Mouse (Mus musculus): ENCODE measurements around the gene Ick. TPM values are rescaled to one million over a fixed set of nuclear protein-coding genes. Genes with fewer than 3 reads are reported as not detected.
"Not testable (repeated sequence)": the region's sequence is repeated elsewhere in the genome, so short reads cannot be mapped to it uniquely, and the experiment has no call there.

Ick gene
- polyA plus RNA-seq, 1 experiment from 2014 or later = 36.2 TPM

DNA sequence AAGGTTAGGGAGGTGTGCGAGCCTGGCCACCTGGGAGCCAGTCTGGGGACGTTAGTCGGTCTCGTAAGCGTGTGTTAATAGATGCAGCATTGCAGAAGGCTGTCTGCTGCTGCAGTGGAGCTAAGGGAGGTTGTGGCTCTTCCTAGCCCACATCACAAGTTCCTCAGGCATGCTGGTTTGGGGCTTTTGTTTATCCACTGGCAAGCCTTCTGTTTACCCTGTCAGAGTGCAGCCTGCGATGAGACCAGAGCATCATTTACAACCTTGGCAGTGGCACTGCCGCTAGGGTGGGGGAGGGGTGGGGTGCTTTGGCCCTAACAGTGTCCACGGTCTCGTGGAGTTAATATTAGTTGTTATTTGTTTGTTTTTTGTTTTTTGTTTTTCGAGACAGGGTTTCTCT lies 54.3 kb downstream of the Ick start:
- no peak overlapping the region for H3K27ac ChIP-seq (replicated peaks)
- H3K9ac ChIP-seq = no peak overlapping the region
- no peaks in the 10 kb centered on the region for H3K9me3 ChIP-seq
- no peaks in the 10 kb centered on the region for H3K4me1 ChIP-seq (replicated peaks)
- no peak overlapping the region for H3K4me2 ChIP-seq
- H3K27me3 ChIP-seq = no peaks in the 10 kb centered on the region
- 76% methylated on average over 10 of the region's 10 CpGs for WGBS
- no peak overlapping the region for H3K4me3 ChIP-seq
- ATAC-seq (ENCODE audit: low FRiP score, low read depth) = no peak
- peaks cover 75% of the 10 kb centered on the region for H3K36me3 ChIP-seq

DNA sequence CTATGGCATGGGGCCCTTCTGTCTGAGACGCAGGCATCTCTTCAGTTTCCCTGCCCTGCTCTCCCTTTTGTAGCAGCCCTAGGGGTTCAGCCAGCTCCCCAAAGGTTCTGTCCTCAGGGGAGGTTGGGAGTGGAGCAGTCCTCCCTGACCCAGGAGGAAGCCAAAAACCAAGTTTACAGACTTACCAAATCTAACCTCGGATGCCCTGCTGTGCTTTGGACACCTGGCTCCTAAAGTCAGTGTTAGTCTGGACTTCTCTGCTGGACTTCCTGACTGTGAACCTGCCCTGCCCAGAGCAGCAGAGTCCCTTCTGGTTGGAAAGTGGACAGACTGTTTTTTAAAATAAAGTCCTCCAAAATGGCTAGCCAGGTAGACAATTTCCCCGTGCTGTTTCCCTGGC lies 55.7 kb downstream of the Ick start:
- Histone ChIP-seq H3K9ac (no peak overlapping the region), H3K9me3 (no peaks in the 10 kb centered on the region), H3K27ac (replicated peaks) (no peak overlapping the region), H3K36me3 (peaks cover 69% of the 10 kb centered on the region), H3K27me3 (no peaks in the 10 kb centered on the region), H3K4me3 (no peak overlapping the region), H3K4me1 (replicated peaks) (no peaks in the 10 kb centered on the region), H3K4me2 (no peak overlapping the region)
- no peak for ATAC-seq (ENCODE audit: low FRiP score, low read depth)
- WGBS = 94% methylated on average over 3 of the region's 3 CpGs

DNA sequence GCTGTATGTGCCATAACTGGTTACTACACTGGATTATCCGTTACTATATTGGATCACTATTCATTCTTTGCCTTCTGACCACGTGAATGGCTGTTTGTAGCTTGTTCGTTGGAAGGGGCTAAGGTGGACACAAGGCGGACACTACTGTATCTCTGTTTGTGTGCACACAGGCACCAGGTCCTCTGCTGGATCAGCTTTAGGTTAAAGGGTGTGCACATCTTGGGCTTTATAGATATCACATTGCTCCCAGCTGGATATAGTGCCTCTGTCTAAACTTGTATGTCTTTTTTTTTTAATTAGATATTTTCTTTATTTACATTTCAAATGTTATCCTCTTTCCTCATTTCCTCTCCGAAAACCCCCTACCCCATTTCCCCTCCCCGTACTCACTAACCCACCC lies 56.5 kb downstream of the Ick start:
- no peak for ATAC-seq (ENCODE audit: low FRiP score, low read depth)
- peaks cover 66% of the 10 kb centered on the region for H3K36me3 ChIP-seq
- H3K9me3 ChIP-seq = no peaks in the 10 kb centered on the region
- H3K4me1 ChIP-seq (replicated peaks) = no peaks in the 10 kb centered on the region
- 98% methylated on average over 6 of the region's 6 CpGs for WGBS
- no peak overlapping the region for H3K4me3 ChIP-seq
- H3K27me3 ChIP-seq = no peaks in the 10 kb centered on the region
- H3K27ac ChIP-seq (replicated peaks) = no peak overlapping the region
- no peak overlapping the region for H3K9ac ChIP-seq
- no peak overlapping the region for H3K4me2 ChIP-seq

DNA sequence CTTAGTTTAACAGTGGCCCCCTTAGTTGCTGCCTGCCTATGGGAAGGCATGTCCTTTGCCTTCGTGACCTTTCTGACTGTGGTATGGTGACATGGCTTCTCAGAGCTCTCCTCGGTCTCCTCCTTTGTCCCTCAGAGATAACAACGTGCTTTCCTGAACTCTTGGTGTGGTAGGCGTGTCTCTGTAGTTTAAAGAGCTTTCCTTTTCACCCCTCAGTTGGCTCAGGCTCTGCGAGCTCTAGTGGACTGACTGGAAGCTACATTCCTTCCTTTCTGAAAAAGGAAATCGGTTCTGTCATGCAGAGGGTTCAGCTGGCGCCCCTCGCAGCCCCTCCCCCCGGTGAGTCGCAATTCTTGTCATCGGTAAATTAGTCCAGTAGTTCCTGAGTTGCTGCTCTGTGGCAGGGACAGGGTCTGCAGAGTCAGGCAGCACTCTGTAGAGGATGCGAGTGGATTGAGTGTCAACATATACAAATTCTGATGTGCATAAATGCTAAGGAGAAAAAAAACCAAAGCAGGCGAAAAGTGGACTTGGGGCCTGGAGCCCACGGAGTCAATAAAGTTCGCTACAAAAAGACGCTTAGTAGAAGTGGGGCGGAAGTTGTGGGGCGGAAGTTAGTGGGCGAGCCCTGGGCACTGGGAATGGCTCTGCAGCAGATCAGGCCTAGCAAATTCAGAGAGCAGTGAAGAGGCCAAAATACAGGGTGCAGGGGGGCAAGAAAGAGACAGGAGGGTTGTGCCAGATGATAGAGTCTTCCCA lies 57.9 kb downstream of the Ick start:
- Histone ChIP-seq H3K36me3 (peaks cover 52% of the 10 kb centered on the region), H3K27ac (replicated peaks) (no peak overlapping the region), H3K4me1 (replicated peaks) (no peaks in the 10 kb centered on the region), H3K4me2 (no peak overlapping the region), H3K9ac (no peak overlapping the region), H3K27me3 (no peaks in the 10 kb centered on the region), H3K9me3 (no peaks in the 10 kb centered on the region), H3K4me3 (no peak overlapping the region)
- WGBS = 81% methylated on average over 19 of the region's 19 CpGs
- ATAC-seq (ENCODE audit: low FRiP score, low read depth) = no peak

DNA sequence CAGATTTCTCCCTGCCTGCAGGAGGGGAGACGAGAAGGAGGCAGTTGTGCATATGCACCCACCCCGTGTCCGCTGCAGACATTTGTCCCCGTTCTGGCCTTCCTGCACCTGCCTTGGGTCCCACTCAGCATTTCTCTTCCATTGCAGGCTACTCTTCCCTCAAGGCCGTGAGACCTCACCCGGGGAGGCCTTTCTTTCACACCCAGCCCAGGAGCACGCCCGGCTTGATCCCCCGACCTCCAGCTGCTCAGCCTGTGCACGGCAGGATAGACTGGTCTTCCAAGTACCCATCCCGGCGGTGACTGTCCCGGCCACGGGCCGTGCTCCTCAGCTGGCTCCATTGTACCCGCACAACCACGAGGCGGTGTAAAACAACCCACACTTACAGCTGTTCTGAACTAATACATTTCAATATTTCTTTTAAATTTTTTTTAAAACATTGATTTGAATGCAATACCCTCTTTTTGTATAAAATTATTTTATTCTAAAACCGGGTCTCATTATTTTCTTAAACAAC lies 58.5 kb downstream of the Ick start:
- 86% methylated on average over 19 of the region's 19 CpGs for whole genome bisulfite sequencing
- no peaks in the 10 kb centered on the region for H3K4me1 ChIP-seq (replicated peaks)
- H3K9ac ChIP-seq = no peak overlapping the region
- no peak overlapping the region for H3K4me2 ChIP-seq
- H3K27ac ChIP-seq (replicated peaks) = no peak overlapping the region
- no peaks in the 10 kb centered on the region for H3K27me3 ChIP-seq
- H3K4me3 ChIP-seq = no peak overlapping the region
- no peak for ATAC-seq (ENCODE audit: low FRiP score, low read depth)
- no peaks in the 10 kb centered on the region for H3K9me3 ChIP-seq
- H3K36me3 ChIP-seq = peaks cover 48% of the 10 kb centered on the region

DNA sequence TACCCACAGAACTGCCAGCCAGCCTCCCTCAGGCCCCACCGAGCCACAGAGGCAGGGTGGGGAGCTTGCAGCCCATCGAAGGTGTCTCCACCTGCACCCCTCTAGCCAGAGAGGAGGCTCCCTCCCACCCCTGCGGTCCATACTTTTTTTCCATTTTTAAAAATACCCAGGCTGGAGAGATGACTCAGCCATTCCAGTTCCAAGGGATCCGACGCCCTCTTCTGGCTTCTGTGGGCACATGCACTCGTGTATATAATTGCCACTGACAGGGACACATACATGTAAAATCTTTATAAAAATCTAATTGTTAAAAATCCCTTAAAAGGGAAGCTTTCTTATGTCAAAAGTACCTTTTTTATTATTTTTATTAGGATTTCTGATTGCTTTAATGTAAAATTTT lies 59.9 kb downstream of the Ick start:
- WGBS = 93% methylated on average over 6 of the region's 6 CpGs
- H3K9me3 ChIP-seq = no peaks in the 10 kb centered on the region
- H3K4me2 ChIP-seq = no peak overlapping the region
- H3K27ac ChIP-seq (replicated peaks) = no peak overlapping the region
- no peak for ATAC-seq (ENCODE audit: low FRiP score, low read depth)
- 0 out of 2 replicates have a peak, but pooled peaks cover 2% of the 10 kb centered on the region for H3K4me1 ChIP-seq (replicated peaks)
- H3K4me3 ChIP-seq = no peak overlapping the region
- no peaks in the 10 kb centered on the region for H3K27me3 ChIP-seq
- H3K36me3 ChIP-seq = peaks cover 47% of the 10 kb centered on the region
- no peak overlapping the region for H3K9ac ChIP-seq

DNA sequence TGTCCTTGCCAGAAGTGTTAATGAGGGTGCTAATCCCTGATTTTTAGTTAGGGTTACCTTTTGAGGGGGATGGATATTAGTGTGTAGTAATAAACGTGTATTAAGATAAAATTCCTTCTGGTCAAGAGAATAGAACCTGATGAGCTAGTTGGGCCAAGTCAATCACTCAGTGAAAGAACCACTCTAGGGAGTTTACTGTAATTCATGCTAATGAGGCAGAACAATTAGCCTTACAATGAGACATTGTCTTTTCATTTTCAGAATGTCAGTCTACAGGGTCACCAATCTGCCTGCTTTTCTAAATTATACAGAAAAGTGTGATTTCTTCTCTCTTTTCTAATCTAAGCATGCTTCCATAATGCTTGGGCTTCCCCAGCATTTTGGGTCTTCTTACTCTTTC lies 65.0 kb downstream of the Ick start:
- ATAC-seq (ENCODE audit: low FRiP score, low read depth) = no peak
- 39% methylated on average over 1 of the region's 1 CpGs for WGBS
- H3K36me3 ChIP-seq = peaks cover 6% of the 10 kb centered on the region; the same call in 1 of the 2 replicates
- no peaks in the 10 kb centered on the region for H3K27me3 ChIP-seq
- H3K27ac ChIP-seq (replicated peaks) = peak overlapping the region; percentile 10; the same call in 1 of the 2 replicates
- no peak overlapping the region for H3K4me2 ChIP-seq
- H3K9ac ChIP-seq = no peak overlapping the region
- H3K9me3 ChIP-seq = no peaks in the 10 kb centered on the region
- H3K4me1 ChIP-seq (replicated peaks) = peaks cover 20% of the 10 kb centered on the region
- no peak overlapping the region for H3K4me3 ChIP-seq

DNA sequence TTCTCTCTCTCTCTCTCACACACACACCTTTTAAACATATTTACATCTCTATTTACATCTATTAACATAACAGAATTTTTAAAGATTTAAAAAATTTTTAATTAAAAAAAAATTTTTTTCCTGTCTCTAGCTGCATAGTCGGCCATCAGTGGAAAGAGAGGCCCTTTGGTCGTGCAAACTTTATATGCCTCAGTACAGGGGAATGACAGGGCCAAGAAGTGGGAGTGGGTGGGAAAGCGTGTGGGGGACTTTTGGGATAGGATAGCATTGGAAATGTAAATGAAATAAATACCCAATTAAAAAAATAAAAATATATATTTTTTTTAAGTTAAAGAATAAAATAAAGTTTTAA lies 65.9 kb downstream of the Ick start:
- 38% methylated on average over 3 of the region's 3 CpGs for WGBS
- not testable (repeated sequence) for H3K9ac ChIP-seq, H3K36me3 ChIP-seq, H3K4me3 ChIP-seq, H3K27me3 ChIP-seq, H3K9me3 ChIP-seq
- peak overlapping the region; percentile 27 for H3K4me2 ChIP-seq
- H3K4me1 ChIP-seq (replicated peaks) = peaks cover 20% of the 10 kb centered on the region
- H3K27ac ChIP-seq (replicated peaks) = peak overlapping the region; percentile 65; the same call in 1 of the 2 replicates
- peak; percentile 31; the same call in 1 of the 2 replicates for ATAC-seq (ENCODE audit: low FRiP score, low read depth)

DNA sequence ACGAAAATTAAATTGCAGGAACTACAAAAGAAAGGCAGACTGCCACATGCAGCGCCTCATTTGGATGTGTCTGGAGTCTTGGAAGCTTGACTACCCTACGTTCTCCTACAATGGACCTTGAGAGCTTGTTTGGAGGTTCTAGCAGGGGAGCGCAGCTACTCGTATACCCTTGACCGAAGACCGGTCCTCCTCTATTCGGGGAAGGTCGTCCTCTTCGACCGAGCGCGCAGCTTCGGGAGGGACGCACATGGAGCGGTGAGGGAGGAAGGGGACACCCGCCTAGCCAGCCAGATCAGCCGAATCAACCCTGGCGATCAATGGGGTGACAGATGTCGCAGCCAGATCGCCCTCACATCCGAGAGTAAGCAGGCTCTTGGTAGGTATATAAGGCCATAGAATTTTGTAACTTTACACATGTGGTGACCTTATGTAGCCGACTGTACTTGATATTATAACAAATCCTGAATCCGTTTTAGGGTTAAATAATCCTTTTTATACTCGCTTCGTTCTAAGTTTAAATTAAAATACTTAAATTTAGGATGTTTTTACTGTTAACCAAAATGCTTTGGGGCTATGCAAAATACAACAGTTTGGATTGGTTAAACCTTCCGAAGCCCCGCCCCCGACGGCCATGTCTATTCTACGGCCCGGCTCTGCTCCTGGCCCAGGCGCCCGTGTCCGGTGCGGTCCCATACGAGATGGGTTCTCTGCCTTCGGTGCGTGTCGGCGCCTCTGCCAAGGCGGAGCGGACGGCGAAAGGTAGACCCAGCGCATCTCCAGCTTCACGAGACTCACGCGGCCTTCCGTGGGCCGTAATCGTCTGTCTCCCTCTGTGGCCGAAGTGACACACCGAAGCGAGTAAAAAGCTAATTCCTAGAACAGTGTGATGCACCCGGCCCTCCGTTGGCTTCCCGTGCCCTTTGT lies 66.5 kb downstream of the Ick start:
- peaks cover 20% of the 10 kb centered on the region for H3K4me1 ChIP-seq (replicated peaks)
- peak; percentile 98 for ATAC-seq (ENCODE audit: low FRiP score, low read depth)
- WGBS = under 1% methylated on average over 52 of the region's 58 CpGs
- peak overlapping the region; percentile 54 for H3K4me2 ChIP-seq
- peaks cover 2% of the 10 kb centered on the region; the same call in 1 of the 2 replicates for H3K36me3 ChIP-seq
- peak overlapping the region; percentile 65 for H3K9ac ChIP-seq
- H3K27ac ChIP-seq (replicated peaks) = peak overlapping the region; percentile 94
- no peaks in the 10 kb centered on the region for H3K27me3 ChIP-seq
- H3K9me3 ChIP-seq = no peaks in the 10 kb centered on the region
- H3K4me3 ChIP-seq = peak overlapping the region; percentile 51

DNA sequence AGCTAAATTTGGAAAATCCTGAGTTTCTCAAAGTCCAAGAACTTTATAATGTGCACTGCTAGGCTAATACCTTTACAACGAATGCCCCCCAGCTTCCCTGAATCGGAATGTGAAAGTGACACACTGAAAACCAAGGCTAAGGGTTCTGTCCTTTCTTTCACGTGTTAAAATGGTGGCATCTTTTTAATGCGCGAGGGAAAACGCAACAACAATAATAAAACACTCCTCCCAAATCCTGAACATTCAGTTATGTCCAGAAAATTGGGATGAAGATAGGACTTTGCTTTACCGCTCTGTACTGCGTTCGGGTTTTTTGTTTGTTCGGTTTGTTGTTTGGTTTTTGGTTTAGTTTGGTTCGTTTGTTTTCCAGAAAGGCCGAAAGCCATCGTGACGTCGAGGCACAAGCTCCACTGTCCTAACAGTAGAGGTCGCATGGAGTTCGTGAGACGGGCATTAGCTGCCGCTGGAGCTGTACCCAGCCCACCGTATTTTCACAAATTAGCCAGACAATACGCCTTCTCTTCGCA lies 67.3 kb downstream of the Ick start:
- Histone ChIP-seq H3K4me1 (replicated peaks) (peaks cover 20% of the 10 kb centered on the region), H3K9ac (peak overlapping the region; percentile 65), H3K27me3 (no peaks in the 10 kb centered on the region), H3K4me2 (peak overlapping the region; percentile 54), H3K27ac (replicated peaks) (peak overlapping the region; percentile 94), H3K9me3 (no peaks in the 10 kb centered on the region), H3K4me3 (peak overlapping the region; percentile 51), H3K36me3 (peaks cover 2% of the 10 kb centered on the region; the same call in 1 of the 2 replicates)
- under 1% methylated on average over 22 of the region's 22 CpGs for WGBS
- ATAC-seq (ENCODE audit: low FRiP score, low read depth) = peak; percentile 69

DNA sequence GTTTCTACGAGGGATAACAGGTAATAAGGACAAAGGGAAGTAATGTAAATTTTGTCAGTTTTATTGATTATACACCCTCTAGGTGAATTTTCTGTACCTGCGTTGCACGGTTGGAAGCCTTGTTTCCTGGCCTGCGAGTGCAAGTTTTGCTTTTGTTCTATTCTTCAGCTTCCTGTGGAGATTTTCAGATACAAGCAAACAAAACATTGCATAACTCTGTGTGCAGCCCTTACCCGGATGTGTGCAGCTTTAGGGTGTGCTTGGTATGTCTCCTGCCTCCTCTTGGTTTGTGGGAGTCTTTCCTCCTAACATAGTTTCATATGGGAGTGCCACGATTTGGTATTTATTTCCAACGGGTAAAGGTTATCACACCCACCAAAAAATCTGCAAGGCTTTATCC lies 67.8 kb downstream of the Ick start:
- Histone ChIP-seq H3K9ac (peak overlapping the region; percentile 65), H3K4me3 (peak overlapping the region; percentile 51), H3K27me3 (no peaks in the 10 kb centered on the region), H3K4me1 (replicated peaks) (peaks cover 20% of the 10 kb centered on the region), H3K4me2 (peak overlapping the region; percentile 54), H3K27ac (replicated peaks) (peak overlapping the region; percentile 94), H3K9me3 (no peaks in the 10 kb centered on the region), H3K36me3 (peaks cover 2% of the 10 kb centered on the region; the same call in 1 of the 2 replicates)
- ATAC-seq (ENCODE audit: low FRiP score, low read depth) = no peak
- 39% methylated on average over 7 of the region's 7 CpGs for WGBS

DNA sequence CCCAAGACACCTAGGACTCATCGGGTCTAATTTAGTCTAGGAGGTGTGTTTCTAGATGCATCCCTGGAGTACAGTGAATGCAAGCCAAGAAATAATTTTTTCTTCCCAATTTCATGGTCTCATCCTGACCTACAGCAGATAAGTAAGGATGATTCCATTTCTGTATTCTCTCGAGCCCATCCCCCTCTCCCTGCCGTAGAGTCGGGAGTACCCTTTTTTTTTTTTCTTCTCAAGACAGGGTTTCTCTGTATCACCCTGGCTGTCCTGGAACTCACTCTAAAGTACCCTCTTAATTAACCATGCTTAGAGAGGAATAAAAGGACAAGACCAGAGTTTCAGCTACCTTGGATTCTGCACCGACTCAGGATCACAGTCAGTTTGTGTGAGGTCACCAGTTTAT lies 69.2 kb downstream of the Ick start:
- Histone ChIP-seq H3K4me3 (no peak overlapping the region), H3K4me1 (replicated peaks) (peaks cover 20% of the 10 kb centered on the region), H3K27ac (replicated peaks) (no peak overlapping the region), H3K36me3 (peaks cover 2% of the 10 kb centered on the region; the same call in 1 of the 2 replicates), H3K27me3 (no peaks in the 10 kb centered on the region), H3K9ac (no peak overlapping the region), H3K9me3 (no peaks in the 10 kb centered on the region), H3K4me2 (no peak overlapping the region)
- ATAC-seq (ENCODE audit: low FRiP score, low read depth) = no peak
- WGBS = 80% methylated on average over 5 of the region's 5 CpGs

Data from hindbrain, embryonic 15.5 days (tissue).